Mouse (Mus musculus) forebrain, embryonic 10.5 days (tissue): ENCODE results near the gene Lin52. TPM values are rescaled to one million over a fixed set of nuclear protein-coding genes. Genes with fewer than 3 reads are reported as not detected.

Source experiments
- DNase-seq: peaks from one replicate; pipeline ENCODE4 v3.0.0-alpha.2; 2017; ENCODE audit warnings: low spot score; ENCODE audit errors: extremely low spot score
- H3K27ac ChIP-seq: fragments of 300-500 bp; sonication (generic); 2 replicates; pipeline ENCODE4 v1.5.1; 2016; ENCODE audit warnings: mild to moderate bottlenecking
- H3K27me3 ChIP-seq: fragments of 300-500 bp; sonication (generic); 2 replicates; pipeline ENCODE4 v1.6.1; 2016; ENCODE audit warnings: mild to moderate bottlenecking; ENCODE audit not compliant: poor library complexity, severe bottlenecking
- H3K36me3 ChIP-seq: fragments of 300-500 bp; sonication (generic); replicated peaks from 2 replicates; pipeline ENCODE4 v1.6.1; 2016; ENCODE audit warnings: mild to moderate bottlenecking, moderate library complexity
- H3K4me1 ChIP-seq: fragments of 300-500 bp; sonication (generic); 2 replicates; pipeline ENCODE4 v1.6.1; 2016
- H3K4me3 ChIP-seq: fragments of 300-500 bp; sonication (generic); 2 replicates; pipeline ENCODE4 v1.5.1; 2016; ENCODE audit warnings: mild to moderate bottlenecking, moderate library complexity
- H3K9me3 ChIP-seq: fragments of 300-500 bp; sonication (generic); 2 replicates; pipeline ENCODE4 v1.6.1; 2016; ENCODE audit warnings: mild to moderate bottlenecking, moderate library complexity
- WGBS: fragments of 180-500 bp; shearing (Covaris S2); methylation state at CpG from one replicate; pipeline ENCODE4 v1.1.7; 2016; 5-methylcytosine and 5-hydroxymethylcytosine counted together
- polyA plus RNA-seq: library from polyadenylated mRNA; unstranded; fragments of >200 nt; fragmentation: Nextera tagmentation; extraction: Ambion mirVana; gene quantifications from 2 replicates; pipeline ENCODE4 v1.2.1, GENCODE M21; 2016

Lin52 gene
- polyA plus RNA-seq, result 31.1 and 33.5 TPM in 2 replicates

DNA sequence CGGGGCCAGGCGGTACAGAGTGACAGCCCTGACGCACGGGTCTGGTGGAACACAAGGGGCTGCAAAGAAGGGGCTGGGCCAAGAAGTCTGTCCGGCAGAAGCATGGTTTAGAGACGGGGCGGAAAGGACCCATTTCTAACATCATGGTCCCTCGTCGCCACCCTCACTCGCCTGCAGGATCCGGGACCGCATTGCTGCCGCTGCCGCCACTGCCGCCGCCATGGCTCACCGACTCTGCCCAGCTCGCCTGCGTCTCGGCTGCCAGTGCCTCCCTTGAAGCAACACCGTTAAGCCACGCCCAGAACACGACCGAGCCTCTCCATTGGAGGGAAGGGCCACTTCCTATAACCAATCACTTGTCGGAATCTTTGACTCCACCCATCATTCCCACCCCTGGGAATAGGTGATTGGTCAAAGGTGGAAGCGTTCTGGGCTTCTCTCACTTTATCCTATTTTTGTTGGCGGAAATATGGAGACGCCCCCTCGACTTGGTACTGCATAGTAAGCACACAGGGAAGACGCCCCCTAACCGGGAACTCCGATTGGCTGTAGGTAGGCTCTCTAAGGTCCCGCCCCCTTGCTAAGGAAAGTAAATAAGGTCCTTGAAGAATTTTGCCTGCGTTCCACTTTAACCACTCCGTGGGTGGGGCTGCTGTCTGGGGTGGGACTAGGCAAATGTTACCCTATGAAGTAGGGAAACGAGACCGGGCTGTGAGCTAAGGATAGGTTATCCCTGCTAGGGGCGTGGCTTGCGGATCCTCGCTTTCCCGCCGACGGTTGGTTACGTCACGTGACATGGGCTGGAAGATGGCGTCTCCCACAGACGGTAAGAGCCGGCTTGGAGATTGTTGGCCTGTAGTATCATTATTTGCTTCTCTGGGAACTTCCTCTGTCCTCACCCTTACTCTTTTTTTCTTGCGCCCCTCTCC, at the start of gene Lin52, which contains the start of gene Aldh6a1:
Gene Lin52 (plus strand): TSS at position 705 of the 929 bp plus-strand sequence.
Gene Aldh6a1 (minus strand): TSS at position 287 of the 929 bp plus-strand sequence.
- Histone ChIP-seq H3K27me3 (0 out of 2 replicates have a peak, but pooled peaks cover 5% of the 10 kb centered on the region), H3K36me3 (no peaks in the 10 kb centered on the region), H3K27ac (peak within 1 kb of the TSS; percentile 87), H3K9me3 (no peaks in the 10 kb centered on the region), H3K4me3 (peak within 1 kb of the TSS; percentile 74), H3K4me1 (peaks cover 24% of the 10 kb centered on the region)
- under 1% methylated on average over 49 of the region's 49 CpGs for WGBS
- DNase-seq, result peak; percentile 95

DNA sequence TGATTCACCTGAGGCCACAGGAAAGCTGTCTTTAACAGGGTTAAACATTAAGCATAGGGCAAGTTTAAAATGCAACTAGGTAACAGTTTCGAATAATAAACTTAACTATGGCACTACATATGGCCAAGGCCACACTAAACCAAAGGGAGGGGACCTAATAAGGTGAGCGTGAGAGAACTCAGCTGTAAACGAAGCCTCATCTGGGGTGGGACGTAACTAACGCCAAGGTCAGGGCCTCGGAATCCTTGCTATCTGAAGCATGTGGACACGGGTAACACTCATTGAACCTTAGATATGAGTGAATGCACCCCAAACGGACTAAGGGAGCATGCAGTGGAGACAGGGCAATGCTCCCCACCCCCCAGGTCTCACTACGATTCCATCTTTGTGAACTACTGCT, 48.3 kb upstream of the Lin52 start:
- no peak overlapping the region for H3K4me3 ChIP-seq
- WGBS, result 84% methylated on average over 9 of the region's 9 CpGs
- H3K36me3 ChIP-seq, result no peaks in the 10 kb centered on the region
- H3K9me3 ChIP-seq, result no peaks in the 10 kb centered on the region
- no peak overlapping the region for H3K27ac ChIP-seq
- peaks cover 4% of the 10 kb centered on the region for H3K4me1 ChIP-seq
- DNase-seq, result no peak
- peaks cover 3% of the 10 kb centered on the region for H3K27me3 ChIP-seq

DNA sequence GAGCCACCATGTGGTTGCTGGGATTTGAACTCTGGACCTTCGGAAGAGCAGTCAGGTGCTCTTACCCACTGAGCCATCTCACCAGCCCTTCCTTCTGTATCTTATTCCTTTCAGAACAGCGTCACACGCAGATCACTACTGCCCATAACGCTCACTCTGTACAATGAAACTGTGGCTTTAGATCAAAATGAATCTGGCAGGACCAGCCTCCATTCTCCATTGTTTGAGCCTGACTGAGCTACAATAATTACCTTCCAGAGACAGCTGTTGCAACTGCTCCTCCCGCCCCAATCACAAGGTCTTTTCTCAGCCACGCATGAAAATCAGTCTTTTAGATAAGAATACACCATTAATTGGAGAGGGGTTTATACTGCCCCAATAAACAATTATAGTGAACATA, 46.7 kb upstream of the Lin52 start:
- Histone ChIP-seq H3K27me3 (peaks cover 6% of the 10 kb centered on the region), H3K36me3 (no peaks in the 10 kb centered on the region), H3K27ac (no peak overlapping the region), H3K4me3 (no peak overlapping the region), H3K4me1 (peaks cover 20% of the 10 kb centered on the region), H3K9me3 (no peaks in the 10 kb centered on the region)
- 78% methylated on average over 6 of the region's 6 CpGs for WGBS
- no peak for DNase-seq

DNA sequence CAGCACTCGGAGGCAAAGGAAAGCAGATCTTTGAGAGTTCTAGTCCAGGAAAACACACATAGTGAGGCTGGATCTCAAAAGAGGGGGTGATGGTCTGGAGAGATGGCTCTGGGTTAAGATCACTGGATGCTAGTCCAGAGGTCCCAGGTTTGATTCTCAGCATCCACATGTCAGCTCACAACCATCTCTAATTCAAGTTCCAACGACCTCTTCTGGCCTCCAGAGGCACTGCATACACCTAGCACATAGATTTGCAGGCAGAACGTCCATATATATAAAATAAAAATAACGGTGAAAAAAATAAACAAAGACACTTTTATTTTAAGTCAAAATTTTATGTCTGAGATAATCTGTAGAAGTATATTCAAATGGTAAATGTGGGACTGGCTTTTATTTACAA, 44.0 kb upstream of the Lin52 start:
- H3K27me3 ChIP-seq, result peaks cover 17% of the 10 kb centered on the region
- H3K4me3 ChIP-seq, result no peak overlapping the region
- no peak for DNase-seq
- H3K9me3 ChIP-seq, result no peaks in the 10 kb centered on the region
- H3K4me1 ChIP-seq, result peaks cover 20% of the 10 kb centered on the region
- no peak overlapping the region for H3K27ac ChIP-seq
- WGBS, result 64% methylated on average over 4 of the region's 4 CpGs
- H3K36me3 ChIP-seq, result no peaks in the 10 kb centered on the region

DNA sequence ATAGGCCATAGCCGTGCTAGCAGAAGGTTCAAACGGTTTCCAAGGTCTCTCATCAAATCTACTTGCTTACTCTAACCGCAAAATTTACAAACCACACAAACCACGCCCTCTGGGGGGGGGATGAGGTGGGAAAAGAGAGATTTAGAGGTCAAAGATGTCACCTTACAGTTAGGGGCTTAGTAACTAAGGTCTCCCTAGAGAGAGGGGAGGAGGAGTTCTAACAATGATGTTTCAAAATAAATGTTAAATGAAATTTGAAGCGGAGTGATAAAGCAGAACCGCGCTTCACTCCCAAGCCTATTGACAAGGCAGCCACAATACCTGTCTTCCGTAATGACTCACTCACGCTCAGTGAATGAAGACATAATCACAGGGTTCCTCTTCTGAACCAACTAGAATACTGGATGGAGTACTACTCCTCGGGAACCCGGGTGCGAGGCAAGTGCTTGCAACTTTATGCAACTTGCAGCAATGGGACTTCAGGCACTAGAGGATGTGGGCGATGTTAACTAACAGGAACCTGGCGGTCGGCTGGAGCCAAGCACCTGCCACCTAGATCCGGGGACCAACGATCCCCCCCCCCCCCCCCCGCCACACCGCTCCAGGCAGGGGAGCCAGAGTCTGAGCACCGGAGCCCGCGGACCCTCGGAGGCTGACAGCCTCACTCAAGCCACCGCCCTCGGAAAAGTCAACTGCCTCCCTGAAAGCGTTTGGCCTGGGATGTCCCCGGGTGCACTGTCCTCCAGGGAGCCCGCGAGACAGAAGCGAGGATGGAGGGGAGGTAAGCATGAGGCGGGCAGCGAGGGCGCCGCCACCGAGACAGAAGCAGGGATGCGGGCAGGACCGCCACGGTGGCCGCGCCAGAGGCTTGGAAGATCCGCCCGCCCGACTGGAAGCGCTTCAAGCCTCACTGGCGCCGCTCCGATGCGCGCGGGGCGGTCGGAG, 43.1 kb upstream of the Lin52 start:
- DNase-seq, result no peak
- 2% methylated on average over 50 of the region's 52 CpGs for whole genome bisulfite sequencing

DNA sequence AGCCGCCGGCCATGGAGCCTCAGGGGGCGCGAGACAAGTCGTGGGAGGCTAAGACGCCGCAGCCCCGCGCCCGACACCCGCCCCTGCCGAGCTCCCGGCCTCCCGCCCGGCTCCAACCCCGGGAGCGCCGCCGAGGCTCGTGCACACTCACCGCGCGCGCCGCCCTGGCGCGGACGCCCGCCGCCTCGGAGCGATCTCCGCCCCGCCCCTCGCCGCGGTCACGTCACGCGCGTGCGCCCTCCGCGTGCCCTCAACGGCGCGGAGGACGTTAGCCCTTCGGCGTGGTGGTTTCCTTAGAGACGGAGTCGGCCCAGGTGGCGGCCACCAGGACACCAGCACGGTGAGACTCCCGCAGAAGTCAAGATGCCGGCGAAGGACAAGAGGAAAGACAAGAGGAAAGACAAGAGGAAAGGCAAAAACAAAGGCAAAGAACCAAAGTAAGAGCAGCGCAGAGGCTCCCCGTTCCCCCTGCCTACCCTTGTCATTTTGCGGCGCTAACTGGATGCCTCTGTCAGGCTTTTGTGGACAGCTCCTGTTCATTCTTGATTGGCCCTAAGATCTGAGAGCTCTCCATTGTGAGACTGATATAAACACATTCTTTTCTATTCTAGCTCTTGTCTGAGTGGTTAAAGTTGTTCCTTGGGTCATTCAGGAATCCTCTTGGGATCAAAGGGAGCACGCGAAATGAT, 42.3 kb upstream of the Lin52 start, which contains the start of the genes Entpd5 and Bbof1:
Gene Entpd5 (minus strand): TSS at position 211 of the 689 bp plus-strand sequence.
Gene Bbof1 (plus strand): TSS at position 253 of the 689 bp plus-strand sequence.
- peak within 1 kb of the TSS; percentile 81 for H3K4me3 ChIP-seq
- no peaks in the 10 kb centered on the region for H3K36me3 ChIP-seq
- H3K9me3 ChIP-seq, result no peaks in the 10 kb centered on the region
- DNase-seq, result peak; percentile 79
- 1% methylated on average over 63 of the region's 63 CpGs for WGBS
- peak within 1 kb of the TSS; percentile 90 for H3K27ac ChIP-seq
- H3K4me1 ChIP-seq, result peaks cover 20% of the 10 kb centered on the region
- H3K27me3 ChIP-seq, result peaks cover 17% of the 10 kb centered on the region

More for the DNA sequence above, 43.1 kb upstream of the Lin52 start:
- H3K4me1 ChIP-seq, result peaks cover 20% of the 10 kb centered on the region
- H3K9me3 ChIP-seq, result no peaks in the 10 kb centered on the region
- H3K27ac ChIP-seq, result peak overlapping the region; percentile 90
- H3K36me3 ChIP-seq, result no peaks in the 10 kb centered on the region
- H3K4me3 ChIP-seq, result peak overlapping the region; percentile 81
- H3K27me3 ChIP-seq, result peaks cover 17% of the 10 kb centered on the region

DNA sequence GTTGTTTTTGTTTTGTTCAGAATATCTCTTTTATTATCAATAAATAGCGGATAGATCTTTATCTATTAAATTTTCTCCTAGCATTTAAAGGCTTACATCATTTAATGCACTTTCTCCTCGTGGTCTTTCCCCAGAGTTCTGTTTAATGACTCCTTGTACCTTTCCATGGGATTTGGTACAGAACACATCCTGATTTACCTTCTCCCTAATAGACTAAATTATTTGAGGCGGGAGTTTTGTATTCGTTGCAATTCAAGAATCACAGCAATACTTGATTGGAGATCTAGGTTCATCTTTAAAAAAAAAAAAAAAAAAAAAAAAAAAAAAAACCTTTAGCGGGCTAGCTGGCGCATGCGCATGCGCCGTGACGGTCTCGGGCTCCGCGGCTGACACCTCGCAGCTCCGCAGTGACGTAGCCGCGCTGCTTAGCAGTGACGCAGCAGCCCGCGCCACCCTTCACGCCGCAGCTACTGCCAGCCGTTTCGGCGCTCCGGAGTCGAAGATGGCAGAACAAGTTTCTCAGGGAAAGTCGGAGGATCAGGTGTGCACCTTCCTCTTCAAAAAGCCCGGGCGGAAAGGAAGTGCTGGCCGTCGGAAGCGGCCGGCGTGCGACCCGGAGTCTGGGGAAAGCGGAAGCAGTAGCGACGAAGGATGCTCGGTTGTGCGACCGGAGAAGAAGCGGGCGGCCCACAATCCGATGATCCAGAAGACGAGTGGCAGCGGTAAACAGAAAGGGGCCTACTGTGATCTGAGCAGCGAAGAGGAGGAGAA, 34.2 kb upstream of the Lin52 start, which contains the start of gene Rnf113a2:
Gene Rnf113a2 (plus strand): TSS at position 363 of the 771 bp plus-strand sequence.
- H3K36me3 ChIP-seq, result peaks cover 16% of the 10 kb centered on the region
- H3K9me3 ChIP-seq, result peaks cover 7% of the 10 kb centered on the region; the same call in 1 of the 2 replicates
- peak; percentile 84 for DNase-seq
- peaks cover 5% of the 10 kb centered on the region; the same call in 1 of the 2 replicates for H3K27me3 ChIP-seq
- H3K27ac ChIP-seq, result peak within 1 kb of the TSS; percentile 87
- peak within 1 kb of the TSS; percentile 66 for H3K4me3 ChIP-seq
- peaks cover 7% of the 10 kb centered on the region for H3K4me1 ChIP-seq
- 4% methylated on average over 50 of the region's 50 CpGs for WGBS

DNA sequence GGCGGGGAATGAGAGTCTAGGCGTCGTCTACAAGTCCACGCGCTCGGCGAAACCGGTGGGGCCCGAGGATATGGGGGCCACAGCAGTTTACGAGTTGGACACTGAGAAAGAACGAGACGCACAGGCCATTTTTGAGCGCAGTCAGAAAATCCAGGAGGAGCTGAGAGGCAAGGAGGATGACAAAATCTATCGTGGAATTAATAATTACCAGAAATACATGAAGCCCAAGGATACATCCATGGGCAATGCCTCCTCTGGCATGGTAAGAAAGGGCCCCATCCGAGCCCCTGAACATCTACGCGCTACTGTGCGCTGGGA, 33.7 kb upstream of the Lin52 start:
- Histone ChIP-seq H3K4me3 (peak overlapping the region; percentile 66), H3K27me3 (peaks cover 5% of the 10 kb centered on the region; the same call in 1 of the 2 replicates), H3K27ac (peak overlapping the region; percentile 87), H3K36me3 (peaks cover 16% of the 10 kb centered on the region), H3K4me1 (peaks cover 7% of the 10 kb centered on the region), H3K9me3 (peaks cover 7% of the 10 kb centered on the region; the same call in 1 of the 2 replicates)
- 34% methylated on average over 18 of the region's 18 CpGs for WGBS
- no peak for DNase-seq

DNA sequence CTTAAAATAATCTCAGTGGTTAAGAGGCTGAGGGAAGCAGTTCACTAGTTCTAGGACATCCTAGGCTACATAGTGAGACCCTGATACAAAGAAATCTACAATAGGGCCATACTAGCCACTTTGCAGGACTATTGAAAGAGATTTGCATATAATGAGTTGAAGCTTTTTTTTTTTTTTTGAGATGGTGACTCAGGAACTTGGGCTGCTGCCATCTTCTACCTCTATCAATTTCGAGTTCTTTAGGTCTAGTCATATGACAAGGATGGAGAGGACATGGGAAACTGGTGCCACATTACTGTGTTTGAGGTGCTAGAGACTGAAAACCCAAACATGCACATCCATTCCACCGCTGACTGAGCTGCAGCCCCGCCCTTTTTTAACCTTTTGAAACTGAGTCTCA, 27.2 kb upstream of the Lin52 start:
- Histone ChIP-seq H3K9me3 (no peaks in the 10 kb centered on the region), H3K4me3 (no peak overlapping the region), H3K4me1 (no peaks in the 10 kb centered on the region), H3K27me3 (no peaks in the 10 kb centered on the region), H3K27ac (no peak overlapping the region), H3K36me3 (peaks cover 1% of the 10 kb centered on the region)
- DNase-seq, result no peak
- 54% methylated on average over 3 of the region's 3 CpGs for WGBS

DNA sequence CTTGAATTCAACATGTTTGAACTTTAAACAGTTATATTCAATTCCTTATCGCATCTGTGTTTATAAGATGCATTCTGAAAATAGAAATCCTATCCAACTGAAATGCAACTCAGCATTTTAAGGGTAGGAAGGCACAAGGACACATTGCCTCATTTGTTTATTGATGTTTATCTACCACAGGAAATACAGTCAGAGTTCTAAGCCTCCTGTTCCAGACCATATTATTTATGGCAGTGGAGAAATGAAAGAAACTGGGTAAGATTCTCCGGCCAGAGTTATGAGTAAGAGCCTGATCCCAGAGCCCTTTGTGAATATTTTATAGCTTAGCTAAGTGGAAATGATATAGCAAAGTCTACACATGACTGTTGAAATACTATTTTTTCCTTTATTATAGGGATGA, 21.4 kb upstream of the Lin52 start:
- Histone ChIP-seq H3K36me3 (no peaks in the 10 kb centered on the region), H3K27ac (no peak overlapping the region), H3K9me3 (no peaks in the 10 kb centered on the region), H3K4me3 (no peak overlapping the region), H3K27me3 (no peaks in the 10 kb centered on the region), H3K4me1 (no peaks in the 10 kb centered on the region)
- no peak for DNase-seq
- 95% methylated on average over 2 of the region's 2 CpGs for WGBS

DNA sequence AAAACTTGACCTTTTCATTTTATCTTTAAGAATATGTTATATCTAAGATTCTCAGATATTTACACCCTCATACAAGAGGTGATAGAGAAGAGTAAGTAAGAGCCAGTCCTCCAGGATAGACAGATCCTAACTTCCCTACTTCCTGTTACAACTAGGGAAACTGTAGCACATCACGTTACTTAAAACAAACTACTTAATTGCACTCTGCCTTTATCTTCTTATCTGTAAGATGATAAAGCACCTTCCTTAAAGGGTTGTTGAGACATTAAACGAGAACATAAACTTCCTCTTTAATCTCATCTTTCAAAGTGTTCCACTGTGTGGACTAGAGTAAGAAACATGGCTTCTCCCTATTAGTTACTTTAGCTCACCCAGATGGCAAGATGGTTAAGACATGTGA, 12.5 kb upstream of the Lin52 start:
- 87% methylated on average over 2 of the region's 2 CpGs for WGBS
- Histone ChIP-seq H3K36me3 (no peaks in the 10 kb centered on the region), H3K9me3 (no peaks in the 10 kb centered on the region), H3K4me1 (no peaks in the 10 kb centered on the region), H3K27ac (no peak overlapping the region), H3K4me3 (no peak overlapping the region), H3K27me3 (no peaks in the 10 kb centered on the region)
- DNase-seq, result no peak
